Mouse (Mus musculus): ENCODE measurements around the gene Ppp2r2c. TPM values are rescaled to one million over a fixed set of nuclear protein-coding genes. Genes with fewer than 3 reads are reported as not detected.
A peak's percentile ranks its signal among the peaks of the same experiment; 100 is the strongest.

The Ppp2r2c gene
- polyA plus RNA-seq, 1 experiment from 2014 or later: 64.1 TPM

DNA sequence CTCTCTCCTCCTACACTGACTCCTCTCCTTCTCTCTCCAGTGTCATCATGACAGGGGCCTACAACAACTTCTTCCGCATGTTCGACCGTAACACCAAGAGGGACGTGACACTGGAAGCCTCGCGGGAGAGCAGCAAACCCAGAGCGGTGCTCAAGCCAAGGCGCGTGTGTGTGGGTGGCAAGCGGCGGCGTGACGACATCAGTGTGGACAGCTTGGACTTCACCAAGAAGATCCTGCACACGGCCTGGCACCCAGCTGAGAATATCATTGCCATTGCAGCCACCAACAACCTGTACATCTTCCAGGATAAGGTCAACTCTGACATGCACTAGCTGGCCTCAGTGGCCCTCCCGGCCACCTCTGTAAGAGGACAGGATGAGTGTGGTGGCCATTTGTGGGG is 84.0 kb downstream of the Ppp2r2c start:
- Histone ChIP-seq H3K9me3 (ENCODE audit: control insufficient read depth, low read length) (no peaks in the 10 kb centered on the region), H3K4me3 (ENCODE audit: low read depth, low read length) (no peak overlapping the region), H3K27me3 (ENCODE audit: control insufficient read depth, insufficient read depth, low read length) (no peaks in the 10 kb centered on the region), H3K4me1 (ENCODE audit: control insufficient read depth, insufficient read depth, low read length) (no peaks in the 10 kb centered on the region), H3K36me3 (ENCODE audit: control insufficient read depth, insufficient read depth, low read length) (no peaks in the 10 kb centered on the region), H3K27ac (ENCODE audit: low read depth, low read length) (no peak overlapping the region), H3K9ac (replicated peaks; ENCODE audit: low read depth, low read length) (no peak overlapping the region), H3K4me2 (ENCODE audit: low read depth, low read length) (no peak overlapping the region)
- 89% methylated on average over 15 of the region's 15 CpGs for WGBS
- ATAC-seq (ENCODE audit: low read depth): no peak

DNA sequence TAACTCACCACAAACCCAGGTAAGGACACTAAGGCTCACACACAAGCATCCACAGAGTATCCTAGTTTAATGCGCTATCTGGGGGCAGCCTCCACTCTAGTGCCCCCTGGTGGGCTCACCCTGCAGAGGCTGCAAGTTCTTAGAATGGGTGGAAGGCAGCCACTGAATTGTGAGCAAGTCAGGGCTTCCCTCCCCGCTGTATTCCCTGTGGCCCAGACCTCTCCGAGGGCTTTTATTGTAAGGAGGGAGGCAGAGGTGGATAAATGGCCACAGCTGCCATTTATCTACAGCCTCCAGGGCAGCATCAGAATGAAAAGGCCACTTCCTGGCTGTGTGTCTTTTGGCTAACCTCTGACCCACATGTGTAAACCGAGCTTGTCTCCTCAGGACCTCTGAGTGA is 87.1 kb downstream of the Ppp2r2c start:
- H3K27ac ChIP-seq (ENCODE audit: low read depth, low read length): no peak overlapping the region
- H3K36me3 ChIP-seq (ENCODE audit: control insufficient read depth, insufficient read depth, low read length): no peaks in the 10 kb centered on the region
- 16% methylated on average over 4 of the region's 4 CpGs for WGBS
- no peak overlapping the region for H3K9ac ChIP-seq (replicated peaks; ENCODE audit: low read depth, low read length)
- no peaks in the 10 kb centered on the region for H3K27me3 ChIP-seq (ENCODE audit: control insufficient read depth, insufficient read depth, low read length)
- no peaks in the 10 kb centered on the region for H3K4me1 ChIP-seq (ENCODE audit: control insufficient read depth, insufficient read depth, low read length)
- H3K4me2 ChIP-seq (ENCODE audit: low read depth, low read length): no peak overlapping the region
- peak; percentile 15; the same call in 1 of the 2 replicates for ATAC-seq (ENCODE audit: low read depth)
- H3K9me3 ChIP-seq (ENCODE audit: control insufficient read depth, low read length): no peaks in the 10 kb centered on the region
- no peak overlapping the region for H3K4me3 ChIP-seq (ENCODE audit: low read depth, low read length)

DNA sequence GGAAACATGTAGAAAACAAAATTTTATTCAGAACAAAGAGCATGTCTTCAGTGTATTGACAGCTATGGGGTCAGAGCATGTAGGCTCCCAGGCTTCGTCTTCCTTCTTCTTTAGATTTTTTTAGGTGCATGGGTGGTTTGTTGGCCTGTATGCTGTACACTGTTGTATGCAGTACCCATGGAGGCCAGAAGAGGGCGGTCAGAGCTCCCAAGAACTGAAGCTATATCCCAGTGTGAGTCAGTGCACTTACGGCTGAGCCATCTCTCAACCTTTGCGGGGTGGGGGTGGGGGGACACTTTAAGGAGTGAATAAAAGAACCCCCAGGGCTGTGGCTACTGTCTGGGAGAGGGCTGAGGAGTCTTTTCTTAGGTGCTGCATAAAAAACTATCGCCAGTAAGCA is 90.5 kb downstream of the Ppp2r2c start:
- Histone ChIP-seq H3K27ac (ENCODE audit: low read depth, low read length) (no peak overlapping the region), H3K9ac (replicated peaks; ENCODE audit: low read depth, low read length) (no peak overlapping the region), H3K36me3 (ENCODE audit: control insufficient read depth, insufficient read depth, low read length) (no peaks in the 10 kb centered on the region), H3K4me3 (ENCODE audit: low read depth, low read length) (no peak overlapping the region), H3K27me3 (ENCODE audit: control insufficient read depth, insufficient read depth, low read length) (no peaks in the 10 kb centered on the region), H3K4me1 (ENCODE audit: control insufficient read depth, insufficient read depth, low read length) (peaks cover 5% of the 10 kb centered on the region; the same call in 1 of the 2 replicates), H3K4me2 (ENCODE audit: low read depth, low read length) (no peak overlapping the region), H3K9me3 (ENCODE audit: control insufficient read depth, low read length) (no peaks in the 10 kb centered on the region)
- WGBS: 33% methylated on average over 5 of the region's 5 CpGs
- ATAC-seq (ENCODE audit: low read depth): peak; percentile 63

DNA sequence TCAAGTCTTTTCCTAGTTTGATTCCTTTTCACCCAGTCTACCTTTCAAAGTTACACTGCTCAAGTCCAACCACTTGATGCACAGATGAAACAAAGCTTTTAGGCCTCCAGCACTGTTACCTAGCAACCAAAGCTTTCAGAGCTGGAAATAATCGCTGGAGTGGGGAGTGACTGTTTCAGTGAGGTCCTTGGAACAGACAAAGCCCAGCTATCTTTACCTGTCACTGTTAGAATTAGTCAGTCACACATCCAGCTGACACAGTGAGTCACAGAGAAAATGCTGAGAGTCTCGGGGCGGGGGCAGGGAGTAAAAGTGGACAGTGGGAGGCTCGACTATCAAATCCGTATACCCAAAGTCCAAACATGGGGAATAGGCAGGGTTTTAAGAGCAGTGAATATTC is 92.2 kb downstream of the Ppp2r2c start:
- H3K9me3 ChIP-seq (ENCODE audit: control insufficient read depth, low read length): no peaks in the 10 kb centered on the region
- peak; percentile 60; the same call in 1 of the 2 replicates for ATAC-seq (ENCODE audit: low read depth)
- 9% methylated on average over 5 of the region's 5 CpGs for WGBS
- no peak overlapping the region for H3K27ac ChIP-seq (ENCODE audit: low read depth, low read length)
- peaks cover 5% of the 10 kb centered on the region; the same call in 1 of the 2 replicates for H3K4me1 ChIP-seq (ENCODE audit: control insufficient read depth, insufficient read depth, low read length)
- H3K4me2 ChIP-seq (ENCODE audit: low read depth, low read length): no peak overlapping the region
- no peaks in the 10 kb centered on the region for H3K27me3 ChIP-seq (ENCODE audit: control insufficient read depth, insufficient read depth, low read length)
- no peak overlapping the region; the same call in 1 of the 2 replicates for H3K9ac ChIP-seq (replicated peaks; ENCODE audit: low read depth, low read length)
- no peaks in the 10 kb centered on the region for H3K36me3 ChIP-seq (ENCODE audit: control insufficient read depth, insufficient read depth, low read length)
- H3K4me3 ChIP-seq (ENCODE audit: low read depth, low read length): no peak overlapping the region

DNA sequence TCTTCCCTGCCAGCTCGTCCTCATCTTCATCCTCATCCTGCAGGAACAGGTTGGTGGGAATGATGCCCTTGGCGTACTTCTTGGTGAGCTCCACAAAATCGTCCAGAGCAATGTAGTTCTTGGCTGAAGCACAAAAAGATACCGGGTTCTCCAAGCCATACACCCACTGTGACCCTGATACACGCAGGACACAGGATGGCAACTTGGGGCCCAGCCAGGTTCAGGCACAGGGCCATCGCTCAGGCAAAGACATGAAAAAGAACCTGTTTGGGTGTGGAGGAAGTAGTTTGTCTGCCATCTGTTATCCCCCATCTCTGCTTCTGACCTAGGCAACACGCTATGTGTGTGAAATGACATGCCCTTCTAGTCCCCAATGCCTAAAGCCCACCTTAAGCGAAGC is 103.3 kb downstream of the Ppp2r2c start:
- ATAC-seq (ENCODE audit: low read depth): no peak
- Histone ChIP-seq H3K9me3 (ENCODE audit: control insufficient read depth, low read length) (no peaks in the 10 kb centered on the region), H3K36me3 (ENCODE audit: control insufficient read depth, insufficient read depth, low read length) (0 out of 2 replicates have a peak, but pooled peaks cover 4% of the 10 kb centered on the region), H3K9ac (replicated peaks; ENCODE audit: low read depth, low read length) (no peak overlapping the region), H3K27me3 (ENCODE audit: control insufficient read depth, insufficient read depth, low read length) (no peaks in the 10 kb centered on the region), H3K4me1 (ENCODE audit: control insufficient read depth, insufficient read depth, low read length) (no peaks in the 10 kb centered on the region), H3K27ac (ENCODE audit: low read depth, low read length) (no peak overlapping the region), H3K4me3 (ENCODE audit: low read depth, low read length) (no peak overlapping the region), H3K4me2 (ENCODE audit: low read depth, low read length) (no peak overlapping the region)
- WGBS: 93% methylated on average over 8 of the region's 8 CpGs

DNA sequence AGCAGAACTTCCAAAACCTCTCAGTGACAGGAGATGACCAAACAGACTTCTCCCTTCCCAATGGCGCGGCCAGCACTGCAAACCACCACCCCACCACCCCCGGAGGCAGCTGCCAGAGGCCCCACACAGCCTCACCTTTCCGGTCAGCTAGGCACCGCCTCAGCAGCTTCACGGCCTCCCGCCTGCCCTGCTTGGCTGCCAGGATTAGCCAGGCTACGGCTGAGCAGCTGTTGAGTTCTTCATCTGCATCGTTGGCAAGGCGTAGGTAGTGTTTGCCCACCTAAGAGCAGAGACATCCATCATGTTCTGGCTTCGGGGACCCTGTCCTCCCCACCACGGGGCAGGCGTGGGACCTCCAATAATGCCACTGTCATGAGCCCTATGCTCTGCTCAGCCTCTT is 107.0 kb downstream of the Ppp2r2c start:
- Histone ChIP-seq H3K4me3 (ENCODE audit: low read depth, low read length) (no peak overlapping the region), H3K4me1 (ENCODE audit: control insufficient read depth, insufficient read depth, low read length) (no peaks in the 10 kb centered on the region), H3K36me3 (ENCODE audit: control insufficient read depth, insufficient read depth, low read length) (no peaks in the 10 kb centered on the region), H3K9ac (replicated peaks; ENCODE audit: low read depth, low read length) (no peak overlapping the region), H3K27ac (ENCODE audit: low read depth, low read length) (no peak overlapping the region), H3K4me2 (ENCODE audit: low read depth, low read length) (no peak overlapping the region), H3K9me3 (ENCODE audit: control insufficient read depth, low read length) (no peaks in the 10 kb centered on the region), H3K27me3 (ENCODE audit: control insufficient read depth, insufficient read depth, low read length) (no peaks in the 10 kb centered on the region)
- no peak for ATAC-seq (ENCODE audit: low read depth)
- WGBS: 90% methylated on average over 13 of the region's 13 CpGs

DNA sequence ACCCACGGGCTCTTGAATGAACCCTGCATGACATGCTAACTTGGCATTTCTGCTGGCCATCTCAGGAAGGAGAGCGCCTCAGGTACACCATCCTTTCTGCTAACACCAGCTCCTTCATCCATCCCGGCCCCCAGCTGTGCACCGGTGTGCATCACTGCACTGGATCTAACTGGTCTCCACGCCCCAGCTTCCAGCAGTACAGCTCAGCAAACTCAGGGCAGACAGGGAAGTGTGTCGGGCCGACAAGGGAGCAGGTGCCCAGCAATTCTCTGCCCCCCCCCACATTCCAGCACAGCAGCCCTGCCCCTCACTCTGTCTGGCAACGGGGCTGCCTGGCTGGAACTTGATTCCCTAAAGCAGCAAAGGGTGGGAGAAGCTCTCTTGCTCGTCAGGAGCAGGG is 109.5 kb downstream of the Ppp2r2c start:
- Histone ChIP-seq H3K27me3 (ENCODE audit: control insufficient read depth, insufficient read depth, low read length) (no peaks in the 10 kb centered on the region), H3K9ac (replicated peaks; ENCODE audit: low read depth, low read length) (no peak overlapping the region), H3K4me3 (ENCODE audit: low read depth, low read length) (no peak overlapping the region), H3K4me1 (ENCODE audit: control insufficient read depth, insufficient read depth, low read length) (no peaks in the 10 kb centered on the region), H3K27ac (ENCODE audit: low read depth, low read length) (no peak overlapping the region), H3K36me3 (ENCODE audit: control insufficient read depth, insufficient read depth, low read length) (no peaks in the 10 kb centered on the region), H3K4me2 (ENCODE audit: low read depth, low read length) (no peak overlapping the region), H3K9me3 (ENCODE audit: control insufficient read depth, low read length) (no peaks in the 10 kb centered on the region)
- 80% methylated on average over 9 of the region's 9 CpGs for WGBS
- no peak for ATAC-seq (ENCODE audit: low read depth)

DNA sequence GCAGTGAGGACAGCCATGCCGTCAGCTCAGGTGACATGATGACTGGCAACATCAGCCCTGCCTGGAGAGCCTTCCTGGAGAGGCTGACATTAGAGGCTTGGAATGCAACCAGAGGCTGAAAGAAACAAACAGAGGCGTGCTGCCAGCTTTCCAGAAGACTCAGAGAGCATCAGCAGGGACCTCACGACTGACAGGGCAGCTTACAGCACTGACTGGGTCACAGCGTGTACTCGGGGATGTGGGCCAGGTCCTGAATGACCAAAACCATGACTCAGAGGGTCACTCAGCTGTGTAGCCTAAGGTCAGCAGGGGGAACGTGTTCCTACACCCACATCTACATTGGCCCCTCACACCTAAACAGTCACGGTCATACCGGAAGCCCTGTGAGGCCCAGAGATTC is 110.7 kb downstream of the Ppp2r2c start:
- H3K9ac ChIP-seq (replicated peaks; ENCODE audit: low read depth, low read length): no peak overlapping the region
- no peaks in the 10 kb centered on the region for H3K36me3 ChIP-seq (ENCODE audit: control insufficient read depth, insufficient read depth, low read length)
- no peaks in the 10 kb centered on the region for H3K27me3 ChIP-seq (ENCODE audit: control insufficient read depth, insufficient read depth, low read length)
- H3K4me3 ChIP-seq (ENCODE audit: low read depth, low read length): no peak overlapping the region
- ATAC-seq (ENCODE audit: low read depth): no peak
- H3K9me3 ChIP-seq (ENCODE audit: control insufficient read depth, low read length): no peaks in the 10 kb centered on the region
- no peak overlapping the region for H3K27ac ChIP-seq (ENCODE audit: low read depth, low read length)
- no peak overlapping the region for H3K4me2 ChIP-seq (ENCODE audit: low read depth, low read length)
- 85% methylated on average over 8 of the region's 8 CpGs for WGBS
- H3K4me1 ChIP-seq (ENCODE audit: control insufficient read depth, insufficient read depth, low read length): no peaks in the 10 kb centered on the region

DNA sequence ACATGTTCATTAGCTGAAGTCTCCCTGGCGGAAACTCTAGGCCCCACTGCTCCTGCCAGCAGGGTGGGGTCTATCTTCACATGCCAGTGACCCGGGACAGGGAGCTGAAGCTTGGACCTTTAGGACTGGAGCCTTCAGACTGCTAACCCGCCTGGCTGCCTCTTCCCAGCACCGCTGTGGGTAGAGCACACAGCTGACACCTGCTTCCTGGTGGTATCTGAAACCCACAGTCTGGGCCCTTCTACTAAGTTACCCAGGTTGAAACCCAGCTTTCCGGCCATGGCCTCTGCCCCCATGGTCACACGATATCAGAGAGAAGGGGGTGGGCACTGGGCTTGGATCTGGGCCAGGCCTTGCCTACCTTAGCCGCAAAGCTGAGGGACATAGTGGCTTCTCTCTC is 111.3 kb downstream of the Ppp2r2c start:
- no peak overlapping the region for H3K27ac ChIP-seq (ENCODE audit: low read depth, low read length)
- H3K4me3 ChIP-seq (ENCODE audit: low read depth, low read length): no peak overlapping the region
- H3K4me1 ChIP-seq (ENCODE audit: control insufficient read depth, insufficient read depth, low read length): no peaks in the 10 kb centered on the region
- no peak overlapping the region for H3K9ac ChIP-seq (replicated peaks; ENCODE audit: low read depth, low read length)
- H3K27me3 ChIP-seq (ENCODE audit: control insufficient read depth, insufficient read depth, low read length): no peaks in the 10 kb centered on the region
- no peaks in the 10 kb centered on the region for H3K36me3 ChIP-seq (ENCODE audit: control insufficient read depth, insufficient read depth, low read length)
- ATAC-seq (ENCODE audit: low read depth): no peak
- 90% methylated on average over 7 of the region's 7 CpGs for WGBS
- H3K4me2 ChIP-seq (ENCODE audit: low read depth, low read length): no peak overlapping the region
- H3K9me3 ChIP-seq (ENCODE audit: control insufficient read depth, low read length): no peaks in the 10 kb centered on the region

DNA sequence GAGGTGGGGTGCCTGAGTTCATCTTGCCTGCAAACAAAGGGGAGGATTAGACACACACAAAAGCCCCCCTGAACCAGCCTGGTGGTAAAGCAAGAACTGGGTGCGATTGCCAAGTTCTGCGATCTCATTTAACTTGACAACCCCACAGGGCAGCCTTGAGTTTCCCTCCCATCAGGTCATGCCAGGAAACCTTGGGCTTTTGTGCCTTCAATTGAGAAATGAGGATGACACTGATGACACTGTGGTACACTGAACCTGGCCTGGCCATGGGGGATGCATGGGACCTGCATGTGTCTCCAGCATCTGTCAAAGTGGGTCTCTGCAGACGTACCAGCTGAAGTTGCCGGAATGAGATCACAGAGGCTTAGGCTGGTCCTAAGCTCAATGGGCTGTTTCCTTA is 114.0 kb downstream of the Ppp2r2c start:
- Histone ChIP-seq H3K4me2 (ENCODE audit: low read depth, low read length) (no peak overlapping the region), H3K4me1 (ENCODE audit: control insufficient read depth, insufficient read depth, low read length) (no peaks in the 10 kb centered on the region), H3K36me3 (ENCODE audit: control insufficient read depth, insufficient read depth, low read length) (no peaks in the 10 kb centered on the region), H3K27me3 (ENCODE audit: control insufficient read depth, insufficient read depth, low read length) (no peaks in the 10 kb centered on the region), H3K9ac (replicated peaks; ENCODE audit: low read depth, low read length) (no peak overlapping the region; the same call in 1 of the 2 replicates), H3K4me3 (ENCODE audit: low read depth, low read length) (no peak overlapping the region), H3K27ac (ENCODE audit: low read depth, low read length) (no peak overlapping the region), H3K9me3 (ENCODE audit: control insufficient read depth, low read length) (no peaks in the 10 kb centered on the region)
- no peak for ATAC-seq (ENCODE audit: low read depth)
- WGBS: 80% methylated on average over 4 of the region's 4 CpGs

Measured in neural tube, embryonic 14.5 days (tissue).